Mouse (Mus musculus) fibroblast of lung, adult 2 months (primary cell): ENCODE measurements around the gene Rab9.

Experiments
- DNase-seq: peaks from one replicate; pipeline ENCODE4 v3.0.0-alpha.2; 2011; ENCODE audit warnings: low read depth

The Rab9 gene

DNA sequence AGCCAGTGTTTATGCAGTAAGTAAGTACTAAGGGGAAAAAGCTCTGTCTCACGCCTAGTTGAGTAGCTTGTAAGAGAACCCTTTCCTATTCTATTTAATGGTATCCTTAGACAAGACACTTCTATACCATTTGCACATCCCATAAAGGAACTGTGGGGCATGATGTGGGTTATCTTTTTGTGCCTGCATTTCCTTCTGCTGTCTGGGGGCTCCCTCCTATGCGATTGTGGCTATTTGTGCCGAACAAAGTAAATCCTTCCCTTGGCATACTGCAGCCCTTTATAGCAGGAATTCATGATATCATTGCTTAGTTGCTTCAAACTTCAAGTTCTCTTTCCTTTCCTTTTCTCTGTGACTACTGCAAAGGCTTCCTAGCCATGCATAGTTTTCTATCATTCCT lies 35.1 kb downstream of the Rab9 start:
- no peak for DNase-seq

DNA sequence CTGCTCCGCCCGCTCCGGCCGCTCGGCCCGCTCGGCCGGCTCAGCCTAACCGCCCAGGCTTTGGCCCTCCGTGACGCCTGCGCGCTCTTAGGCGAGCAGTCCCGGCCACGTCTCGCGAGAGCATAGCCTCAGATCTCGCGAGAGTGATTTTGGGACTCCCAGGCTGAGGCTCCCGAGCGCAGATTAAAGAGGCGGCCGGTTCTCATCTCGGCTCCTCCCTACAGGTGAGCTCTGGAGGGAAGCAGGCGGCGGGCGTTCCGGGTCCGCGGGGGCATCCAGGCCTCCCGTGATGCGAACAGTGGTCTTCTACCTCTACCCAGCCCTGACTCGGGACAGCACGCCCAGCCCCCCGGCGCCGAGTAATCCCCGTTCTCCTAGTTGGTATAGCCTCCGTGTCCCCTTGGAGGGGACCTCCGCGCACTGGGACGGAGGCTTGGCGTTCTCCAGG lies 39.0 kb downstream of the Rab9 start, which contains the start of gene Ofd1:
TSS of gene Ofd1 (minus strand) at position 89 of the 448 bp plus-strand sequence.
- DNase-seq: peak; percentile 69

DNA sequence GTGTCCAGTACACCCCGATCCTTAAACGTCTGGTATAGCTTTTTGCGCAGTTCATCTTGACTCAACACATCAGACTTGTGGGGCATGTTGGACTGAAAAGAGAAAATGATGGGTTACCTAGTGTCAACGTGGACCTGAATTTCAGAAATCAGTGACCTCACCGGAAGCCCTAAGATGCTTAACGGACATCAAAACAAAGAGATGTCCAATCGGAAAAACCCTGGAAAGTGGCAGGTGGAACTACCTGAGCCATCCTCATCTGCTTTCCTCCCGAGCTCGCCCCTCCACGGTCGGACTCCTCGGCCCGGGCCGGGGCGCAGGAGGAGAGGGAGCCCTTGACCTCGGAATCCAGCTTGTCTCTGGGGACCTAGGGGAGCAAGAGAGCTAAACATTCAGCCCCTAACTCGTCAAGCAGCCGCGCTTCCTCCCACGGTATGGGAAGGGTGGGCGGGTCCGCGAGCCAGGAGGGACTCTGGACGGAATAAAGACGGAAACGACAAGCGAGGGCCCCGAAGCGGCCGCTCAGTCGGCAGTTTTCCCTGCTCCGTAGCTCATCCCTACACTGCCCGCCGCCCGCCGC lies 39.5 kb downstream of the Rab9 start, which contains the start of gene Trappc2:
TSS of gene Trappc2 (plus strand) at position 539 of the 580 bp plus-strand sequence.
- no peak for DNase-seq

DNA sequence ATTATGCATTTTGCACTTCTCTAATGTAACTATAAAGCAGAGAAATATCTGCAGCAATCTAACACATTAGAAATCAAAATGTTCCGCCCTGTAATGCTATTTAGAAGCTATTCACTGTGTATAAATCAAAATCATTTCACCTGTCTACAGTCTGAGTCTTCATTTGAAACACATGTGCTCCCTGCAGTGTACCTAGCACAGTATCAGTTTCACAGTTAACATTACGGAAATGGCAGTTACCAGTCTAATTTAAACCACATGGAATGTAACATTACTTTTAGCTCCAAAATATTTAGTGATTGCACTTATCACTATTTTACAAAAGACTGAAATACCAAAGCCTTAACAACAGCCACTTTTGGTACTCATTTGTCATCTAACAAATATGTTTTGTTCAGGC lies 44.9 kb downstream of the Rab9 start:
- DNase-seq: no peak

DNA sequence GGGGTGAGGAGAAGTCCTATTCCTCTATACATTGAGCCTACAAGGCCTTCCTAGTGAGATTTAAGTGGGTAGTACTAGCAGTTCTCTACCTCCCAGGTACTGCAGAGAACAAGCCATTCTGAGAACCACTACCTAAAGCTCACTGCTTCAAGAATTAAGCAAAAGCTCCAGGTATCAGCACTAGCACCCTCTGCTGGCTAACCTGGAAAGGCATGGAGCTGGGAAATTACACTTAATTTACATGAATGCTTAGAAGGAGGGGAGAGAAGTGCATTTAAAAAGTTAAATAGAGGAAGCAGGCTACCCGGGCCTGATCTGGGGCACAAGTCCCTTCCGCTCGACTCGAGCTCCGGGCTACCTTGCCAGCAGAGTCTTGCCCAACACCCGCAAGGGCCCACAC lies 63.5 kb downstream of the Rab9 start:
- no peak for DNase-seq

DNA sequence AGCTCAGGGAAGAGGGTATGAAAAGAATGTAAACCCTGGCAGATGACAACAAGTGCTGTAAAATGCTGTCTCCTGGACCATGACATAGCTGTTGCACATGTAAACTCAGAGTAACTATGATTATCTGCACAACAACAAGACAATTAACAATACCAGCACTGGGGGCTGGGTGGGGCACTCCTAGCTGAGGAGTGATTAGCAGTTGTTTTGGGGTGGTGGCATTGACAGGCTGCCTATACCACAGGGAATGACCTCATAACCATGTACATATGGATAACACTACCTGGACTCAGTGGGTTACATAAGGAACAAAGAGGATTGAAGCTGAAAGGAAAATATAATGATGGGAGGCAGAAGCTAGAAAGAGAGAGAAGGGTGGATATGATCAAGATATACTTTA lies 71.8 kb downstream of the Rab9 start:
- DNase-seq: no peak
